Mouse (Mus musculus): ENCODE results near the gene Fam219b. TPM values are rescaled to one million over a fixed set of nuclear protein-coding genes. Genes with fewer than 3 reads are reported as not detected.

Gene Fam219b
- total and polyA plus RNA-seq, 3 experiments, result 8.1 to 12.2 (median 11.3) TPM

DNA sequence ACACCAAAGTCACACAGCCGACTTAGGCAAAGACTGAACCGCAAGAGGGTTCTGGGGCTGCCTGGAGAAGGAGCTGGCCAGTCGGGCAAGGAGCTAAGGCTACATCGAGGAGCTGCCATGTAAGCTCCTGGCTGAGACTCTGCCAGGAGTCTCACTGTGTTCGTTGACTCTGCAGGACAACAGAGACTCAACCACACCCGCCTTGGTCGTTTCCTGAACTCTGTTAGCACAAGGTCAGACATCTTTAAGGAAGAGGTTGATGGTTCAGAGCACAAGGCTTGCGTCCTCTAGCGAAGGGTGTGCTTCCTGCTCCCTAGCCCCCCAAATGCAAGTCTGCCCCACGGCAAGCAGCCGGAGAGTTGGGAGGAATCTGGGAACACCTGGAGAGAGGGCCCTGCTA is 10.5 kb downstream of the Fam219b start:
- Histone ChIP-seq H3K9me3 (replicated peaks) (no peaks in the 10 kb centered on the region), H3K36me3 (replicated peaks) (peaks cover 79% of the 10 kb centered on the region), H3K4me3 (ENCODE audit: low read depth, low read length) (no peak overlapping the region), H3K27me3 (ENCODE audit: insufficient read depth, low read length) (no peaks in the 10 kb centered on the region), H3K4me1 (ENCODE audit: insufficient read depth, low read depth, low read length) (peaks cover 29% of the 10 kb centered on the region)
- TF ChIP-seq CTCF (IDR thresholded peaks at IDR 0.05; ENCODE audit: low read depth, low read length) (no peak), GATA2 (IDR thresholded peaks at IDR 0.05; ENCODE audit: borderline replicate concordance, low read depth, low read length) (no peak), POLR2AphosphoS5 (IDR thresholded peaks at IDR 0.05; ENCODE audit: insufficient replicate concordance, low read depth, low read length) (no peak), GATA1 (IDR thresholded peaks at IDR 0.05; ENCODE audit: borderline replicate concordance, low read length) (no peak), TAL1 (conservative IDR thresholded peaks at IDR 0.05; ENCODE audit: low read depth, low read length) (no peak)
- DNase-seq (ENCODE audit: low spot score) (no peak), ATAC-seq (ENCODE audit: extremely low read depth, insufficient number of reproducible peaks, low FRiP score, poor library complexity, severe bottlenecking) (no peak)

DNA sequence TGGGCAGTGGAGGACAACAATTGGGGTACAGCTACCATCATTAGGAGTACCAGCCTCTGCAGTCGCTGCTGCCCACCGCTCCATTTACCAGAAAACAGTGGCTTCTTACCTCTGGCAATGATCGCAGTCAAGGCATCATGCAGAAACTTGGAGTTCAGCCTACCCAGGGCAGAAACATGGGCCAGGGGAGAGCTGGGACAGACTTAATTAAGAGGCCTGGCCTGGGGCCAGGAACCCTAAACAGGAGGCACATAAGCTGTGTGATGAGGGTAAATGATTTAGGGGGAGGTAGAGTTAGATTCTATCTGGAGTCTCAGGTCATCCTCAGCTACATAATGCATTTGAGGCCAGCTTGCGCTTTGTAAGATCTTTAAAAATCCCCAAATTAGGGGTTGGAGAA is 11.9 kb downstream of the Fam219b start:
- DNase-seq (ENCODE audit: low spot score), result no peak
- Histone ChIP-seq H3K4me3 (ENCODE audit: low read depth, low read length) (no peak overlapping the region), H3K4me1 (ENCODE audit: insufficient read depth, low read depth, low read length) (peaks cover 37% of the 10 kb centered on the region), H3K27me3 (ENCODE audit: insufficient read depth, low read length) (peaks cover 2% of the 10 kb centered on the region; the same call in 1 of the 2 replicates), H3K9me3 (replicated peaks) (no peaks in the 10 kb centered on the region), H3K36me3 (replicated peaks) (peaks cover 66% of the 10 kb centered on the region)
- ATAC-seq (ENCODE audit: extremely low read depth, insufficient number of reproducible peaks, low FRiP score, poor library complexity, severe bottlenecking), result no peak
- no peak for TF ChIP-seq GATA1 (IDR thresholded peaks at IDR 0.05; ENCODE audit: borderline replicate concordance, low read length)
- TF ChIP-seq CTCF (IDR thresholded peaks at IDR 0.05; ENCODE audit: low read depth, low read length), result no peak
- TF ChIP-seq POLR2AphosphoS5 (IDR thresholded peaks at IDR 0.05; ENCODE audit: insufficient replicate concordance, low read depth, low read length), result no peak
- no peak for TF ChIP-seq TAL1 (conservative IDR thresholded peaks at IDR 0.05; ENCODE audit: low read depth, low read length)
- TF ChIP-seq GATA2 (IDR thresholded peaks at IDR 0.05; ENCODE audit: borderline replicate concordance, low read depth, low read length), result no peak

DNA sequence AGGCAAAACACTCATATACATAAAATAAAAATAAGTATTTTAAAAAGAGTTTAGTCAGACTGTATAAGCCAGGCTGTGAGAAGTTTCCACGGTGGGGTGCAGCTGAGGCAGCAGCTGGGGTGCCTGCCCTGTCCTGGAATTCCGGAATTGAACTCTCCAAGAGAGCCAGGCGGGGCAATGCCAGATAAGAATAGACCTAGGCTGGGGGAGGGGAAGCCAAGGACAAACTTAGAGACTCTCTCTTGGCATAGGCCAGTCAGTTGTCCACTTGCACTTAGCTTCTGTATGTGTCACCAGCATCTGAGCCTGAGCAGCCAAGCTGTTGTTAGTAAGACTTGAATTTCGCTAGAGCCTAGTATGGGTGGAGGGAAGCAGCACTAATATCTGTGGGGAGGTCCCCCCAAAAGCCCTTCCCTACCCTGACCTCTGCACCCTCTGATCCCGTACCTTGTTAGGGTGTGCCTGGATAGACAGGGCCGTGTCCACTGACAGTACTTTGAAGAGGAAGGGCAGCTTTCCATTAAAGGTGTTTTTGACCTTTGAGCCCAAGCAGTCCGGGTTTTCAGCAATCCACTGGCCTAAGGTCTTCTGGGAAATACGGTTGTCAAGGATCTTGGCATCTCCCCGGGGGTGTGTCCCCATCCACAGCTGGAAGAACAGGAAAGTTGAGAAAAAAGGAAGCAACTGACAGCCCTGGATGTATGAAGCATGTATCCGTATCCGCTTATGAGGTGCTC is 13.0 kb downstream of the Fam219b start:
- no peak for DNase-seq (ENCODE audit: low spot score)

DNA sequence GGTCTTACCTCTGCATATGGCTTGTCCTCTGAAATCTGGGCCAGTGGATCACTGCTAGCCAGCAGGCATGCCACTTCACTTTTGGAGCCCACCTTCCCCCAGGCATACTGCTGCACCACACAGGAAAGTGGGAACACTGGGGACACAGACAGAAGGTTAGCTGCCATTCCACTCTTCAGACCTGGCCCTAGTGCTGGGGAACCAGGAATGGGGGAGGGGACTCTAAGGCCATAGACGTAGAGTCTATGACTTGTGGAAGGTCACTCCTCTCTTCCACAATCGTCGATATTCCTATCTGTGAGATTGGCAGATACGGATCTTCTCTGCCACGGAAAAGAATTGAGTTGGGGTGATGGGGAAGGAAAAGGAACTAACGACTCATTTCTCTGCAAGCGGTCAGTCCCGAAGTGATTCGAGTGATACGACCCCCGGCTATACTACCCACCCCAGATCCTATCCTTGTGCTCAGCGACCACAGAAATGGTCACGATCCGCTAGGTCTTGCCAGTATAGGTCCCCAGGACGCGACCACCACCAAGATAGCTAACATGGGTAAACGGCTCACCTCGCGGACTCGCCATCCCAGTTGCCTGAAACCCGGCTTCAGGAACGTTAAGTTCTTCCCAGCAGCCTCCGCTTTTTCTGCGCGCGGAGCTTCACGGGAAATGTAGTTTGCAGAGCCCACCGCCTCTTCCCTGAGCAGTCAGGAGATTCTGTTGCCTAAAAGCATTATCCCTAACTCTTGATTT is 15.0 kb downstream of the Fam219b start, which contains the start of gene Mpi:
Gene Mpi (minus strand): TSS at position 625 of the 749 bp plus-strand sequence.
- no peaks in the 10 kb centered on the region for H3K9me3 ChIP-seq (replicated peaks)
- peaks cover 36% of the 10 kb centered on the region for H3K4me1 ChIP-seq (ENCODE audit: insufficient read depth, low read depth, low read length)
- no peak for TF ChIP-seq CTCF (IDR thresholded peaks at IDR 0.05; ENCODE audit: low read depth, low read length)
- TF ChIP-seq GATA2 (IDR thresholded peaks at IDR 0.05; ENCODE audit: borderline replicate concordance, low read depth, low read length), result no peak
- TF ChIP-seq GATA1 (IDR thresholded peaks at IDR 0.05; ENCODE audit: borderline replicate concordance, low read length), result no peak
- TF ChIP-seq POLR2AphosphoS5 (IDR thresholded peaks at IDR 0.05; ENCODE audit: insufficient replicate concordance, low read depth, low read length), result no peak
- no peak for TF ChIP-seq TAL1 (conservative IDR thresholded peaks at IDR 0.05; ENCODE audit: low read depth, low read length)
- DNase-seq (ENCODE audit: low spot score) (peak; percentile 62), ATAC-seq (ENCODE audit: extremely low read depth, insufficient number of reproducible peaks, low FRiP score, poor library complexity, severe bottlenecking) (no peak)
- H3K36me3 ChIP-seq (replicated peaks), result peaks cover 36% of the 10 kb centered on the region
- peak within 1 kb of the TSS; percentile 76 for H3K4me3 ChIP-seq (ENCODE audit: low read depth, low read length)
- peaks cover 2% of the 10 kb centered on the region; the same call in 1 of the 2 replicates for H3K27me3 ChIP-seq (ENCODE audit: insufficient read depth, low read length)

More for the DNA sequence above, 13.0 kb downstream of the Fam219b start:
- TF ChIP-seq POLR2AphosphoS5 (IDR thresholded peaks at IDR 0.05; ENCODE audit: insufficient replicate concordance, low read depth, low read length) (no peak), TAL1 (conservative IDR thresholded peaks at IDR 0.05; ENCODE audit: low read depth, low read length) (no peak)
- ATAC-seq (ENCODE audit: extremely low read depth, insufficient number of reproducible peaks, low FRiP score, poor library complexity, severe bottlenecking), result no peak
- peaks cover 55% of the 10 kb centered on the region for H3K36me3 ChIP-seq (replicated peaks)
- H3K4me1 ChIP-seq (ENCODE audit: insufficient read depth, low read depth, low read length), result peaks cover 39% of the 10 kb centered on the region
- H3K9me3 ChIP-seq (replicated peaks), result no peaks in the 10 kb centered on the region
- no peak overlapping the region for H3K4me3 ChIP-seq (ENCODE audit: low read depth, low read length)
- H3K27me3 ChIP-seq (ENCODE audit: insufficient read depth, low read length), result peaks cover 2% of the 10 kb centered on the region; the same call in 1 of the 2 replicates

DNA sequence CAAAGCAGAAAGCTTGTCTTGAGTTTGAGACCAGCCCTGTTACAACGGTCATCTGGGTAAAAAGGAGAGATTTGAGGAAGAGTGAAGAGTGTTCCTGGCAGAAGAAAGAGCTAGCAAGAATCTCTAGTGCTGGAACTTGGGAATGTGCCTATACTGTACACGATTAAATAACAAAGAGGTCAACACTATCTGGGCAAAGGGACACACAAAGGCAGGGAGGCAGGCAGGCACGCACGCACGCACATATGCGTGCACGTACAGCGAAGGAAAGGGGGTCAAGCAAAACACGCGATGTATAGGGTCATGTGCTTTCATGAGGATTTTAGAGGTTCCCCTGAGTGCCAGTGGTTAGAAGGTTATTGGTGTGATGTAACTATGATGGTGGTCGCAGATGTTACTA is 15.8 kb downstream of the Fam219b start:
- peaks cover 2% of the 10 kb centered on the region; the same call in 1 of the 2 replicates for H3K27me3 ChIP-seq (ENCODE audit: insufficient read depth, low read length)
- peaks cover 28% of the 10 kb centered on the region for H3K4me1 ChIP-seq (ENCODE audit: insufficient read depth, low read depth, low read length)
- no peak for TF ChIP-seq GATA2 (IDR thresholded peaks at IDR 0.05; ENCODE audit: borderline replicate concordance, low read depth, low read length)
- TF ChIP-seq POLR2AphosphoS5 (IDR thresholded peaks at IDR 0.05; ENCODE audit: insufficient replicate concordance, low read depth, low read length), result no peak
- no peak for TF ChIP-seq CTCF (IDR thresholded peaks at IDR 0.05; ENCODE audit: low read depth, low read length)
- no peak for TF ChIP-seq TAL1 (conservative IDR thresholded peaks at IDR 0.05; ENCODE audit: low read depth, low read length)
- no peak for TF ChIP-seq GATA1 (IDR thresholded peaks at IDR 0.05; ENCODE audit: borderline replicate concordance, low read length)
- no peak overlapping the region for H3K4me3 ChIP-seq (ENCODE audit: low read depth, low read length)
- H3K9me3 ChIP-seq (replicated peaks), result no peaks in the 10 kb centered on the region
- DNase-seq (ENCODE audit: low spot score), result no peak
- no peak for ATAC-seq (ENCODE audit: extremely low read depth, insufficient number of reproducible peaks, low FRiP score, poor library complexity, severe bottlenecking)
- H3K36me3 ChIP-seq (replicated peaks), result peaks cover 28% of the 10 kb centered on the region

DNA sequence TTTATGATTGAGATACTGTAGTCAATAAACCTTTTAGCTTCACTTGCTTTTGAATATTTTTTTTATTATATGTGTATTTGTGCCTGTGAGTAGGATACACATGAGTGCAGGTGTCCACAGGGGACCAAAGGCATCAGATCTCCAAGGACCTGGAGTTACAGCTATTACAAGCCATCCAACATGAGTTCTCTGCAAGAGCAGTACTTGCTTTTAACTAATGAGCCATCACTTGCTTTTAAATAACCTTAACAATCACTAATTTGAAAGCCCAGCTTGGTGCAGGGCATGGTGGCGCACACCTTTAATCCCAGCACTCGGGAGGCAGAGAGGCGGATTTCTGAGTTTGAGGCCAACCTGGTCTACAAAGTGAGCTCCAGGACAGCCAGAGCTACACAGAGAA is 17.4 kb downstream of the Fam219b start:
- DNase-seq (ENCODE audit: low spot score), result no peak
- ATAC-seq (ENCODE audit: extremely low read depth, insufficient number of reproducible peaks, low FRiP score, poor library complexity, severe bottlenecking), result no peak
- no peak overlapping the region for H3K4me3 ChIP-seq (ENCODE audit: low read depth, low read length)
- no peaks in the 10 kb centered on the region for H3K9me3 ChIP-seq (replicated peaks)
- peaks cover 34% of the 10 kb centered on the region for H3K4me1 ChIP-seq (ENCODE audit: insufficient read depth, low read depth, low read length)
- H3K27me3 ChIP-seq (ENCODE audit: insufficient read depth, low read length), result peaks cover 2% of the 10 kb centered on the region; the same call in 1 of the 2 replicates
- peaks cover 12% of the 10 kb centered on the region for H3K36me3 ChIP-seq (replicated peaks)
- TF ChIP-seq TAL1 (conservative IDR thresholded peaks at IDR 0.05; ENCODE audit: low read depth, low read length) (no peak), GATA2 (IDR thresholded peaks at IDR 0.05; ENCODE audit: borderline replicate concordance, low read depth, low read length) (no peak), GATA1 (IDR thresholded peaks at IDR 0.05; ENCODE audit: borderline replicate concordance, low read length) (no peak), CTCF (IDR thresholded peaks at IDR 0.05; ENCODE audit: low read depth, low read length) (no peak), POLR2AphosphoS5 (IDR thresholded peaks at IDR 0.05; ENCODE audit: insufficient replicate concordance, low read depth, low read length) (no peak)
